Mouse (Mus musculus): ENCODE measurements around the gene Boll. TPM values are rescaled to one million over a fixed set of nuclear protein-coding genes. Genes with fewer than 3 reads are reported as not detected.
A peak's percentile ranks its signal among the peaks of the same experiment; 100 is the strongest.

Gene Boll
- total and polyA plus RNA-seq, 2 experiments from 2014 or later = not detected

- no peaks in the 10 kb centered on the region for H3K4me1 ChIP-seq (ENCODE audit: control insufficient read depth, insufficient read depth)
- peak; percentile 50 for TF ChIP-seq CTCF (IDR thresholded peaks at IDR 0.05; ENCODE audit: low read depth)
- TF ChIP-seq EP300 (IDR thresholded peaks at IDR 0.05; ENCODE audit: low read depth) = no peak
- H3K9me3 ChIP-seq (replicated peaks; ENCODE audit: control insufficient read depth, low read length) = no peaks in the 10 kb centered on the region; the same call in 1 of the 2 replicates
- no peaks in the 10 kb centered on the region for H3K27me3 ChIP-seq (ENCODE audit: control insufficient read depth, insufficient read depth, low read length)
- no peak overlapping the region for H3K9ac ChIP-seq (replicated peaks; ENCODE audit: low read depth, low read length)
- H3K36me3 ChIP-seq (replicated peaks; ENCODE audit: control insufficient read depth, insufficient read depth, low read length) = no peaks in the 10 kb centered on the region
- DNase-seq (ENCODE audit: low spot score) = peak; percentile 29
- ATAC-seq (ENCODE audit: insufficient read depth, low read depth) = no peak
- H3K4me3 ChIP-seq (ENCODE audit: low read depth, low read length) = no peak overlapping the region
- H3K4me2 ChIP-seq (ENCODE audit: low read depth, low read length) = no peak overlapping the region
- H3K27ac ChIP-seq (ENCODE audit: low read depth) = no peak overlapping the region
Measured at GRCm38 (mm10) chr1:55301077-55301476, 62.2 kb downstream of the Boll start.

- TF ChIP-seq EP300 (IDR thresholded peaks at IDR 0.05; ENCODE audit: low read depth) (no peak), CTCF (IDR thresholded peaks at IDR 0.05; ENCODE audit: low read depth) (no peak)
- Histone ChIP-seq H3K36me3 (replicated peaks; ENCODE audit: control insufficient read depth, insufficient read depth, low read length) (no peaks in the 10 kb centered on the region), H3K27me3 (ENCODE audit: control insufficient read depth, insufficient read depth, low read length) (no peaks in the 10 kb centered on the region), H3K4me1 (ENCODE audit: control insufficient read depth, insufficient read depth) (no peaks in the 10 kb centered on the region), H3K27ac (ENCODE audit: low read depth) (no peak overlapping the region), H3K4me3 (ENCODE audit: low read depth, low read length) (no peak overlapping the region), H3K4me2 (ENCODE audit: low read depth, low read length) (no peak overlapping the region), H3K9me3 (replicated peaks; ENCODE audit: control insufficient read depth, low read length) (no peaks in the 10 kb centered on the region), H3K9ac (replicated peaks; ENCODE audit: low read depth, low read length) (no peak overlapping the region)
- ATAC-seq (ENCODE audit: insufficient read depth, low read depth) (no peak), DNase-seq (ENCODE audit: low spot score) (no peak)
- 73% methylated on average over 9 of the region's 9 CpGs for WGBS
Measured at GRCm38 (mm10) chr1:55279081-55279480, 84.2 kb downstream of the Boll start.

- H3K4me2 ChIP-seq (ENCODE audit: low read depth, low read length) = no peak overlapping the region
- TF ChIP-seq EP300 (IDR thresholded peaks at IDR 0.05; ENCODE audit: low read depth) (no peak), CTCF (IDR thresholded peaks at IDR 0.05; ENCODE audit: low read depth) (peak; percentile 13; the same call in 1 of the 2 replicates)
- no peaks in the 10 kb centered on the region for H3K9me3 ChIP-seq (replicated peaks; ENCODE audit: control insufficient read depth, low read length)
- H3K4me3 ChIP-seq (ENCODE audit: low read depth, low read length) = no peak overlapping the region
- no peak for DNase-seq (ENCODE audit: low spot score)
- H3K27me3 ChIP-seq (ENCODE audit: control insufficient read depth, insufficient read depth, low read length) = no peaks in the 10 kb centered on the region
- H3K9ac ChIP-seq (replicated peaks; ENCODE audit: low read depth, low read length) = no peak overlapping the region
- ATAC-seq (ENCODE audit: insufficient read depth, low read depth) = no peak
- no peak overlapping the region for H3K27ac ChIP-seq (ENCODE audit: low read depth)
- WGBS = 55% methylated on average over 2 of the region's 2 CpGs
- H3K36me3 ChIP-seq (replicated peaks; ENCODE audit: control insufficient read depth, insufficient read depth, low read length) = no peaks in the 10 kb centered on the region
- no peaks in the 10 kb centered on the region for H3K4me1 ChIP-seq (ENCODE audit: control insufficient read depth, insufficient read depth)
Measured at GRCm38 (mm10) chr1:55265447-55265846, 97.8 kb downstream of the Boll start.

GRCm38 (mm10) chr1:55264385-55264784 lies 98.9 kb downstream of the Boll start:
- Histone ChIP-seq H3K4me1 (ENCODE audit: control insufficient read depth, insufficient read depth) (no peaks in the 10 kb centered on the region), H3K4me2 (ENCODE audit: low read depth, low read length) (no peak overlapping the region), H3K36me3 (replicated peaks; ENCODE audit: control insufficient read depth, insufficient read depth, low read length) (no peaks in the 10 kb centered on the region), H3K27ac (ENCODE audit: low read depth) (no peak overlapping the region), H3K4me3 (ENCODE audit: low read depth, low read length) (no peak overlapping the region), H3K9me3 (replicated peaks; ENCODE audit: control insufficient read depth, low read length) (no peaks in the 10 kb centered on the region), H3K27me3 (ENCODE audit: control insufficient read depth, insufficient read depth, low read length) (no peaks in the 10 kb centered on the region), H3K9ac (replicated peaks; ENCODE audit: low read depth, low read length) (no peak overlapping the region)
- 20% methylated on average over 2 of the region's 2 CpGs for WGBS
- TF ChIP-seq EP300 (IDR thresholded peaks at IDR 0.05; ENCODE audit: low read depth) (no peak), CTCF (IDR thresholded peaks at IDR 0.05; ENCODE audit: low read depth) (no peak)
- ATAC-seq (ENCODE audit: insufficient read depth, low read depth) (no peak), DNase-seq (ENCODE audit: low spot score) (no peak)

GRCm38 (mm10) chr1:55246374-55246773 lies 116.9 kb downstream of the Boll start:
- no peak overlapping the region for H3K4me2 ChIP-seq (ENCODE audit: low read depth, low read length)
- H3K27me3 ChIP-seq (ENCODE audit: control insufficient read depth, insufficient read depth, low read length) = no peaks in the 10 kb centered on the region
- 76% methylated on average over 2 of the region's 2 CpGs for WGBS
- 0 out of 2 replicates have a peak, but pooled peaks cover 2% of the 10 kb centered on the region for H3K4me1 ChIP-seq (ENCODE audit: control insufficient read depth, insufficient read depth)
- DNase-seq (ENCODE audit: low spot score) (no peak), ATAC-seq (ENCODE audit: insufficient read depth, low read depth) (no peak)
- no peak overlapping the region for H3K27ac ChIP-seq (ENCODE audit: low read depth)
- TF ChIP-seq CTCF (IDR thresholded peaks at IDR 0.05; ENCODE audit: low read depth) (no peak), EP300 (IDR thresholded peaks at IDR 0.05; ENCODE audit: low read depth) (no peak)
- no peaks in the 10 kb centered on the region for H3K9me3 ChIP-seq (replicated peaks; ENCODE audit: control insufficient read depth, low read length)
- no peaks in the 10 kb centered on the region for H3K36me3 ChIP-seq (replicated peaks; ENCODE audit: control insufficient read depth, insufficient read depth, low read length)
- H3K9ac ChIP-seq (replicated peaks; ENCODE audit: low read depth, low read length) = no peak overlapping the region
- H3K4me3 ChIP-seq (ENCODE audit: low read depth, low read length) = no peak overlapping the region

GRCm38 (mm10) chr1:55239237-55239636 lies 124.0 kb downstream of the Boll start:
- no peak overlapping the region for H3K9ac ChIP-seq (replicated peaks; ENCODE audit: low read depth, low read length)

More at GRCm38 (mm10) chr1:55239237-55239636, 124.0 kb downstream of the Boll start:
- H3K4me1 ChIP-seq (ENCODE audit: control insufficient read depth, insufficient read depth) = peaks cover 25% of the 10 kb centered on the region
- H3K4me2 ChIP-seq (ENCODE audit: low read depth, low read length) = peak overlapping the region; percentile 92
- H3K27me3 ChIP-seq (ENCODE audit: control insufficient read depth, insufficient read depth, low read length) = no peaks in the 10 kb centered on the region
- H3K9me3 ChIP-seq (replicated peaks; ENCODE audit: control insufficient read depth, low read length) = no peaks in the 10 kb centered on the region
- peak; percentile 74 for DNase-seq (ENCODE audit: low spot score)
- H3K4me3 ChIP-seq (ENCODE audit: low read depth, low read length) = peak overlapping the region; percentile 76
- WGBS = 5% methylated on average over 1 of the region's 1 CpGs
- H3K27ac ChIP-seq (ENCODE audit: low read depth) = no peak overlapping the region
- TF ChIP-seq EP300 (IDR thresholded peaks at IDR 0.05; ENCODE audit: low read depth) = no peak
- TF ChIP-seq CTCF (IDR thresholded peaks at IDR 0.05; ENCODE audit: low read depth) = peak; percentile 79
- H3K36me3 ChIP-seq (replicated peaks; ENCODE audit: control insufficient read depth, insufficient read depth, low read length) = no peaks in the 10 kb centered on the region
- ATAC-seq (ENCODE audit: insufficient read depth, low read depth) = no peak

Measured in heart, postnatal 0 days (tissue).